In genomic region chr5:114679841-114680591, GRCm38 (mm10) we compare ENCODE assay signal across 10 mouse cellular contexts. TPM values are rescaled to one million over a fixed set of nuclear protein-coding genes. Genes with fewer than 3 reads are reported as not detected.
DNase-seq lines count a peak whose midpoint lies in the region; ATAC-seq and TF ChIP-seq lines count a peak whose summit lies in the region.
"Had no signal": no experiment of that assay in that cellular context is flagged by ENCODE, and none has a peak within 500 bp of the region (broad histone marks: within the 10 kb centered on the region; RNA-seq: fewer than 3 reads in every experiment).

No protein-coding gene starts in this region.

- WGBS in forebrain, embryonic 10.5 days = 67% methylated on average over 17 of the region's 17 CpGs
- WGBS in forebrain, embryonic 11.5 days = 67% methylated on average over 17 of the region's 17 CpGs
- WGBS in embryonic facial prominence, embryonic 10.5 days = 67% methylated on average over 17 of the region's 17 CpGs
- 61% methylated on average over 17 of the region's 17 CpGs for WGBS in midbrain, postnatal 0 days

- H3K27me3 ChIP-seq in forebrain, embryonic 10.5 days (ENCODE audit: poor library complexity, severe bottlenecking) = no peaks in the 10 kb centered on the region
- H3K27me3 ChIP-seq in forebrain, embryonic 11.5 days (ENCODE audit: control insufficient read depth, insufficient read depth, low read length) = no peaks in the 10 kb centered on the region
- H3K27me3 ChIP-seq in embryonic facial prominence, embryonic 10.5 days (replicated peaks; ENCODE audit: low read depth, poor library complexity, severe bottlenecking) = no peaks in the 10 kb centered on the region
- H3K27me3 ChIP-seq in midbrain, postnatal 0 days (ENCODE audit: insufficient read depth, low read length) = no peaks in the 10 kb centered on the region

- peak overlapping the region; percentile 17 for H3K27ac ChIP-seq in forebrain, embryonic 10.5 days
- H3K27ac ChIP-seq in forebrain, embryonic 11.5 days (ENCODE audit: low read depth, low read length) = no peak overlapping the region
- H3K27ac ChIP-seq in embryonic facial prominence, embryonic 10.5 days (replicated peaks) = peak overlapping the region; percentile 57
- no peak overlapping the region for H3K27ac ChIP-seq in midbrain, postnatal 0 days (ENCODE audit: low read depth, low read length)

- no peak for TF ChIP-seq CTCF in midbrain, postnatal 0 days (IDR thresholded peaks at IDR 0.05)

- no peak overlapping the region for H3K4me3 ChIP-seq in forebrain, embryonic 10.5 days
- no peak overlapping the region for H3K4me3 ChIP-seq in forebrain, embryonic 11.5 days (ENCODE audit: low read depth, low read length)
- H3K4me3 ChIP-seq in embryonic facial prominence, embryonic 10.5 days = no peak overlapping the region
- H3K4me3 ChIP-seq in midbrain, postnatal 0 days (ENCODE audit: low read depth, low read length) = no peak overlapping the region

- no peaks in the 10 kb centered on the region for H3K9me3 ChIP-seq in forebrain, embryonic 10.5 days
- no peaks in the 10 kb centered on the region for H3K9me3 ChIP-seq in forebrain, embryonic 11.5 days (ENCODE audit: control insufficient read depth, low read length)
- H3K9me3 ChIP-seq in embryonic facial prominence, embryonic 10.5 days = no peaks in the 10 kb centered on the region
- no peaks in the 10 kb centered on the region for H3K9me3 ChIP-seq in midbrain, postnatal 0 days (ENCODE audit: low read length)

- H3K4me2 ChIP-seq in forebrain, embryonic 11.5 days (ENCODE audit: low read depth, low read length, severe bottlenecking) = no peak overlapping the region
- H3K4me2 ChIP-seq in midbrain, postnatal 0 days (ENCODE audit: low read depth, low read length, poor library complexity, severe bottlenecking) = no peak overlapping the region

- no peak for ATAC-seq in forebrain, embryonic 11.5 days (replicated peaks; ENCODE audit: low FRiP score)
- 0 out of 2 replicates have a peak, but pooled peaks have one; percentile 54 for ATAC-seq in midbrain, postnatal 0 days (ENCODE audit: low FRiP score)

- DNase-seq in forebrain, embryonic 10.5 days (ENCODE audit: extremely low spot score, low spot score) = no peak
- no peak for DNase-seq in forebrain, embryonic 11.5 days (ENCODE audit: low spot score)
- DNase-seq in layer of hippocampus, adult 9-11 months = peak; percentile 80
- DNase-seq in layer of hippocampus, adult 9-10 months (ENCODE audit: low spot score) = no peak
- DNase-seq in embryonic facial prominence, embryonic 10.5 days (ENCODE audit: low spot score) = no peak
- peak; percentile 60 for DNase-seq in midbrain, postnatal 0 days (ENCODE audit: low spot score)
- no peak for DNase-seq in embryo, embryonic 10 days (ENCODE audit: low spot score)
- no peak for DNase-seq in spleen, postnatal 14 days (ENCODE audit: low spot score in 2 of 2)
- DNase-seq: adrenal gland, postnatal 36 days; gastrocnemius, postnatal 10 days had no signal

- H3K4me1 ChIP-seq in forebrain, embryonic 10.5 days = peaks cover 44% of the 10 kb centered on the region
- H3K4me1 ChIP-seq in forebrain, embryonic 11.5 days (replicated peaks; ENCODE audit: control insufficient read depth, insufficient read depth, low read length) = peaks cover 3% of the 10 kb centered on the region; the same call in 1 of the 2 replicates
- peaks cover 57% of the 10 kb centered on the region for H3K4me1 ChIP-seq in embryonic facial prominence, embryonic 10.5 days
- H3K4me1 ChIP-seq in midbrain, postnatal 0 days (ENCODE audit: insufficient read depth, low read length) = no peaks in the 10 kb centered on the region

- peaks cover 27% of the 10 kb centered on the region for H3K36me3 ChIP-seq in forebrain, embryonic 10.5 days (replicated peaks)
- H3K36me3 ChIP-seq in forebrain, embryonic 11.5 days (ENCODE audit: control insufficient read depth, insufficient read depth, low read length) = peaks cover 5% of the 10 kb centered on the region; the same call in 1 of the 2 replicates
- peaks cover 28% of the 10 kb centered on the region for H3K36me3 ChIP-seq in embryonic facial prominence, embryonic 10.5 days (replicated peaks)
- H3K36me3 ChIP-seq in midbrain, postnatal 0 days (ENCODE audit: insufficient read depth, low read length) = peaks cover 19% of the 10 kb centered on the region

- no peak overlapping the region; the same call in 1 of the 2 replicates for H3K9ac ChIP-seq in forebrain, embryonic 11.5 days (ENCODE audit: low read length)
- H3K9ac ChIP-seq in midbrain, postnatal 0 days (replicated peaks; ENCODE audit: low read length, poor library complexity, severe bottlenecking) = no peak overlapping the region

RNA-seq across cellular contexts. Expression of gene Gltp, which starts 10.8 kb away (rescaled TPM):
- polyA plus RNA-seq in forebrain, embryonic 10.5 days (2016; fragmentation: Nextera tagmentation; extraction: Ambion mirVana) = 86.9 and 88.8 TPM in 2 replicates
- polyA plus RNA-seq in forebrain, embryonic 11.5 days (2014; fragmentation: Nextera tagmentation; extraction: Ambion mirVana) = 78.3 and 81.9 TPM in 2 replicates
- 75.1 and 79.0 TPM in 2 replicates for polyA plus RNA-seq in embryonic facial prominence, embryonic 10.5 days (2016; fragmentation: Nextera tagmentation; extraction: Ambion mirVana)
- 27.0 and 42.1 TPM in 2 replicates for total RNA-seq in midbrain, postnatal 0 days (2014; rRNA removed)
- polyA plus RNA-seq in midbrain, postnatal 0 days (2015; fragmentation: Nextera tagmentation; extraction: Ambion mirVana) = 32.6 and 35.3 TPM in 2 replicates

RNA-seq across cellular contexts. Expression of gene Trpv4, which starts 21.8 kb away (rescaled TPM):
- polyA plus RNA-seq in forebrain, embryonic 10.5 days (2016; fragmentation: Nextera tagmentation; extraction: Ambion mirVana) = 0.17 and 0.31 TPM in 2 replicates
- polyA plus RNA-seq in forebrain, embryonic 11.5 days (2014; fragmentation: Nextera tagmentation; extraction: Ambion mirVana) = 0.17 and 0.53 TPM in 2 replicates
- 0.75 and 0.91 TPM in 2 replicates for polyA plus RNA-seq in embryonic facial prominence, embryonic 10.5 days (2016; fragmentation: Nextera tagmentation; extraction: Ambion mirVana)
- total RNA-seq in midbrain, postnatal 0 days (2014; rRNA removed) = 1.2 and 3.4 TPM in 2 replicates
- polyA plus RNA-seq in midbrain, postnatal 0 days (2015; fragmentation: Nextera tagmentation; extraction: Ambion mirVana) = 0.88 and 1.4 TPM in 2 replicates

RNA-seq across cellular contexts. Expression of gene Tchp, which starts 27.5 kb away (rescaled TPM):
- polyA plus RNA-seq in forebrain, embryonic 10.5 days (2016; fragmentation: Nextera tagmentation; extraction: Ambion mirVana) = 20.9 and 22.6 TPM in 2 replicates
- polyA plus RNA-seq in forebrain, embryonic 11.5 days (2014; fragmentation: Nextera tagmentation; extraction: Ambion mirVana) = 19.7 and 22.2 TPM in 2 replicates
- 20.7 and 22.0 TPM in 2 replicates for polyA plus RNA-seq in embryonic facial prominence, embryonic 10.5 days (2016; fragmentation: Nextera tagmentation; extraction: Ambion mirVana)
- total RNA-seq in midbrain, postnatal 0 days (2014; rRNA removed) = 10.9 and 11.2 TPM in 2 replicates
- polyA plus RNA-seq in midbrain, postnatal 0 days (2015; fragmentation: Nextera tagmentation; extraction: Ambion mirVana) = 12.6 and 14.4 TPM in 2 replicates

Comparison
In these comparisons a context has a peak if more than half of its experiments do, and no peak if none do; other contexts are left out.
1. DNase-seq: peak in layer of hippocampus, adult 9-11 months (single experiment) and midbrain, postnatal 0 days (single experiment); none in forebrain, embryonic 10.5 days (single experiment), forebrain, embryonic 11.5 days (single experiment), layer of hippocampus, adult 9-10 months (single experiment), embryonic facial prominence, embryonic 10.5 days (single experiment), embryo, embryonic 10 days (single experiment) and spleen, postnatal 14 days (0 of 2).
2. H3K27ac ChIP-seq: peak in forebrain, embryonic 10.5 days (single experiment) and embryonic facial prominence, embryonic 10.5 days (single experiment); none in forebrain, embryonic 11.5 days (single experiment) and midbrain, postnatal 0 days (single experiment).